Mouse (Mus musculus) megakaryocyte, embryonic 14.5 days (primary cell): ENCODE measurements around the gene Lyz2.

Experiments
- FLI1 ChIP-seq: IDR thresholded peaks from 2 replicates; pipeline ENCODE4 v1.6.1; 2012; ENCODE audit warnings: low read length, inconsistent platforms, mixed read lengths
- GATA1 ChIP-seq: IDR thresholded peaks from 3 replicates; pipeline ENCODE4 v1.6.1; 2012; ENCODE audit warnings: mixed read lengths, low read length, inconsistent platforms, borderline replicate concordance

- TF ChIP-seq GATA1 = no peak
- no peak for TF ChIP-seq FLI1
These were observed 16.2 kb upstream of the Lyz2 start for GRCm38 (mm10) chr10:117298336-117298735.
